ENCODE assay signal across 16 mouse cellular contexts in genomic region chr6:142616659-142617058, GRCm38 (mm10). TPM values are rescaled to one million over a fixed set of nuclear protein-coding genes. Genes with fewer than 3 reads are reported as not detected.
A peak's percentile ranks its signal among the peaks of the same experiment; 100 is the strongest.
DNase-seq lines count a peak whose midpoint lies in the region; ATAC-seq and TF ChIP-seq lines count a peak whose summit lies in the region.
"Had no signal": no experiment of that assay in that cellular context is flagged by ENCODE, and none has a peak within 500 bp of the region (broad histone marks: within the 10 kb centered on the region; RNA-seq: fewer than 3 reads in every experiment).

No protein-coding gene starts in this region.

- no peak overlapping the region for H3K27ac ChIP-seq in limb, embryonic 14.5 days (replicated peaks; ENCODE audit: low read depth, low read length)
- no peak overlapping the region for H3K27ac ChIP-seq in limb, embryonic 10.5 days
- no peak overlapping the region for H3K27ac ChIP-seq in lung, embryonic 16.5 days (ENCODE audit: low read length)
- H3K27ac ChIP-seq: hindbrain, postnatal 0 days; kidney, embryonic 15.5 days had no signal

- DNase-seq in adrenal gland, postnatal 10 days: peak; percentile 12
- DNase-seq in adrenal gland, adult 8-10 months: no peak
- peak; percentile 42 for DNase-seq in limb, embryonic 14.5 days (ENCODE audit: low spot score)
- no peak for DNase-seq in limb, embryonic 10.5 days (ENCODE audit: low spot score)
- no peak for DNase-seq in neural tube, embryonic 10.5 days (ENCODE audit: extremely low spot score, low spot score)
- no peak for DNase-seq in B cell, adult 2 months
- DNase-seq in layer of hippocampus, postnatal 10 days (ENCODE audit: low spot score in 2 of 2): no peak
- DNase-seq: adrenal gland, adult 2 months; liver had no signal

- no peaks in the 10 kb centered on the region for H3K9me3 ChIP-seq in limb, embryonic 14.5 days (ENCODE audit: control insufficient read depth, low read length)
- H3K9me3 ChIP-seq in limb, embryonic 10.5 days (replicated peaks): no peaks in the 10 kb centered on the region
- H3K9me3 ChIP-seq in lung, embryonic 16.5 days (ENCODE audit: control insufficient read depth, low read length): no peaks in the 10 kb centered on the region
- H3K9me3 ChIP-seq: kidney, embryonic 15.5 days; megakaryocyte, embryonic 14.5 days had no signal

- no peak overlapping the region for H3K4me3 ChIP-seq in limb, embryonic 14.5 days (replicated peaks; ENCODE audit: low read length)
- no peak overlapping the region for H3K4me3 ChIP-seq in limb, embryonic 10.5 days
- no peak overlapping the region for H3K4me3 ChIP-seq in lung, embryonic 16.5 days (ENCODE audit: low read length)
- H3K4me3 ChIP-seq: kidney, embryonic 15.5 days; megakaryocyte, embryonic 14.5 days; myocyte had no signal

- WGBS in limb, embryonic 14.5 days: 28% methylated on average over 3 of the region's 3 CpGs
- 37% methylated on average over 3 of the region's 3 CpGs for WGBS in limb, embryonic 10.5 days
- WGBS in lung, embryonic 16.5 days: 23% methylated on average over 3 of the region's 3 CpGs

- no peaks in the 10 kb centered on the region for H3K4me1 ChIP-seq in limb, embryonic 14.5 days (ENCODE audit: control insufficient read depth, insufficient read depth, low read length)
- no peaks in the 10 kb centered on the region for H3K4me1 ChIP-seq in limb, embryonic 10.5 days
- peaks cover 2% of the 10 kb centered on the region; the same call in 1 of the 2 replicates for H3K4me1 ChIP-seq in lung, embryonic 16.5 days (replicated peaks; ENCODE audit: control insufficient read depth, insufficient read depth, low read length)
- H3K4me1 ChIP-seq: megakaryocyte, embryonic 14.5 days had no signal

- TF ChIP-seq POLR2A in limb, embryonic 14.5 days (IDR thresholded peaks at IDR 0.05; ENCODE audit: borderline replicate concordance, extremely low read depth, insufficient read depth, insufficient read length): no peak

- H3K4me2 ChIP-seq in limb, embryonic 14.5 days (replicated peaks; ENCODE audit: low read depth, low read length, severe bottlenecking): no peak overlapping the region
- no peak overlapping the region for H3K4me2 ChIP-seq in lung, embryonic 16.5 days (ENCODE audit: low read depth, low read length)
- H3K4me2 ChIP-seq: kidney, embryonic 15.5 days had no signal

- no peaks in the 10 kb centered on the region for H3K36me3 ChIP-seq in limb, embryonic 14.5 days (ENCODE audit: control insufficient read depth, insufficient read depth, low read length)
- no peaks in the 10 kb centered on the region for H3K36me3 ChIP-seq in limb, embryonic 10.5 days
- H3K36me3 ChIP-seq in lung, embryonic 16.5 days (ENCODE audit: control insufficient read depth, insufficient read depth, low read length): no peaks in the 10 kb centered on the region
- H3K36me3 ChIP-seq: kidney, embryonic 15.5 days had no signal

- ATAC-seq in limb, embryonic 14.5 days (ENCODE audit: low FRiP score, low read depth): no peak
- ATAC-seq in lung, embryonic 16.5 days (ENCODE audit: low read depth): peak; percentile 80
- ATAC-seq: forebrain, embryonic 16.5 days; hindbrain, postnatal 0 days had no signal

- no peak overlapping the region for H3K9ac ChIP-seq in limb, embryonic 14.5 days (ENCODE audit: low read depth, low read length, severe bottlenecking)
- no peak overlapping the region for H3K9ac ChIP-seq in lung, embryonic 16.5 days (ENCODE audit: low read length)
- H3K9ac ChIP-seq: kidney, embryonic 15.5 days had no signal

- no peaks in the 10 kb centered on the region for H3K27me3 ChIP-seq in limb, embryonic 14.5 days (ENCODE audit: control insufficient read depth, insufficient read depth, low read length)
- H3K27me3 ChIP-seq in limb, embryonic 10.5 days (ENCODE audit: low read depth, poor library complexity, severe bottlenecking): no peaks in the 10 kb centered on the region
- no peaks in the 10 kb centered on the region for H3K27me3 ChIP-seq in lung, embryonic 16.5 days (ENCODE audit: control insufficient read depth, insufficient read depth, low read depth, low read length)
- H3K27me3 ChIP-seq: kidney, embryonic 15.5 days; megakaryocyte, embryonic 14.5 days had no signal

RNA-seq across cellular contexts. Expression of gene Kcnj8, which starts 45.2 kb away (rescaled TPM):
- total RNA-seq in adrenal gland, postnatal 10 days (2021): 10 to 100 TPM; 22.2 to 23.9 TPM
- 10 to 100 TPM in 2 of 4 experiments, 1 to 10 TPM in 2; 8.3 to 11.8 (median 10.1) TPM for total RNA-seq in adrenal gland, adult 8-10 months (2022)
- polyA plus RNA-seq in limb, embryonic 14.5 days (2012; rRNA removed): 9.7 and 10.0 TPM in 2 replicates
- 8.2 and 11.3 TPM in 2 replicates for polyA plus RNA-seq in limb, embryonic 14.5 days (2014; fragmentation: Nextera tagmentation; extraction: Ambion mirVana)
- polyA plus RNA-seq in limb, embryonic 10.5 days (2016; fragmentation: Nextera tagmentation; extraction: Ambion mirVana): 0.09 and 0.16 TPM in 2 replicates
- polyA plus RNA-seq in lung, embryonic 16.5 days (2015; fragmentation: Nextera tagmentation; extraction: Ambion mirVana): 17.8 and 18.8 TPM in 2 replicates
- total RNA-seq in layer of hippocampus, postnatal 10 days (2021): 1 to 10 TPM; 4.6 to 5.0 TPM
- total RNA-seq: granulocyte monocyte progenitor cell, adult 5-6 weeks had no signal

Comparison
In these comparisons a context has a peak if more than half of its experiments do, and no peak if none do; other contexts are left out.
1. DNase-seq: peak in adrenal gland, postnatal 10 days (single experiment) and limb, embryonic 14.5 days (single experiment); none in adrenal gland, adult 8-10 months (single experiment), limb, embryonic 10.5 days (single experiment), neural tube, embryonic 10.5 days (single experiment), B cell, adult 2 months (0 of 2) and layer of hippocampus, postnatal 10 days (0 of 2).